Mouse (Mus musculus): ENCODE results near the gene Nek4.

Gene Nek4

DNA sequence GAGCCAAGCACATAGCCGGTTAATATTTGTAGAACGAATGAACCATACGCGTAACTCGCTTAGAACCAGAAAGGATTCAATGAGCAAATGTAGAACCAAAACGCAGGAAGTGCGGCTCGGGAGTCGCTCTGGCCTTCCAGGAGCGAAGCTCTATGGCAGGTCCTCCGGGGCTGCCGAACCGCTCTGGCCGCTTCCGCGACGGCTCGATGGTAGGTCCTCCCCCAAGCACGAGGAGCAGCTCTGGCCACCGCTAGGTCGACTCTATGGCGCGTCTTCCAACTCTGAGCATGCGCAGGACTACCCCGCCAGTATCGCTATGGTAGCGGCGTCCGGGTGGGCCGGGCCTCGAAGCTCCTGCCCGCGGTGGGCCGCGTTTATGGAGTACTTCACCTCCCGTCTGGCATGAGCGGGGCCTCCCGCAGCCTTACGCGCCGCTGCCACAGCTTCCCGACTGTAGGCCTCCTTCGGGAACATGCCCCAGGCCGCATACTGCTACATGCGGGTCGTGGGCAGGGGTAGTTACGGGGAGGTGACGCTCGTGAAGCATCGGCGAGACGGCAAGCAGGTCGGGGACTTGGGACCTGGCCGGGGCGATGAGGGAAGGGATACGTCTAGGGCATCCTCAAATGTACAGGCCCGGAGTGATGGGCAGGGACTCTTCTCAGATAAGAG, at the start of gene Nek4:
Gene Nek4, plus strand, starts transcription at position 224 of the 672 bp plus-strand sequence.
- in situ Hi-C loops (cut with MboI; ENCODE audit: low sequenced_read_pairs), result no loop called here

DNA sequence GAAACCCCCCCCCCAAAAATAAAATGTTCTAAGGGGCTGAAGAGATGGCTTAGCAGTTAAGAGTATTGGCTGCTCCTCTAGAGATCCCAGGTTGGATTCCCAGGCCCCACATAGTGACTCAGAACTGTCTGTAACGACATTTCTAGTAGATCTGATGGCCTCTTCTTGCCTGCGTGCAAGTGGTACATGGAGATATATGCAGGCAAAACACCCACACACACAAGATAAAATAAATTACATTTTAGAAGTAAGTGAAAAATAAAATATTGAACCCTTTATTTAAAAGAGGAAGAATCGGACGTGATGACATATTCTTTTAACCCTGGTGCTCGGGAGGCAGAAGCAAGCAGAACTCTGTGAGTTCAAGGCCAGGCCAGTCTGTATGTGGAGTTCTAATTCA, 48.5 kb upstream of the Nek4 start:
- in situ Hi-C loops (cut with MboI; ENCODE audit: low sequenced_read_pairs), result no loop called here

DNA sequence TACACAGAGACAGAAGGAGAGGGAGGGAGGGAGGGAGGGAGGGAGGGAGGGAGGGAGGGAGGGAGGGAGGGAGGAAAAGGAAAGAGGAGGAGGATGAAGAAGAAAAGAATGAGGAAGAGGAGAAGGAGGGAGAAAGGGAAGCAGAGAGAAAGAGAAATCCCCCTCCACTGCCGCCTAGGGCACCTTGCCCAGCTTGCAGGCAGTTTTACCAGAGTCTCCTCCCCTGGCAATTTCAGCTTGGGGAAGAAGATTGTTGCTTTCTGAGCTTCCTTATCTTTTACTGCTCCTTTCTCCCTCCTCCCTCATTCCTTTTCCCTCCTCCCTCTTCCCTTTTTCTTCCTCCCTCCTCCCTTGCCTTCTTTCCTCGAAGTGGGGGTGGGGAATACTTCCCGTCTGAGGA, 48.1 kb upstream of the Nek4 start:
- in situ Hi-C loops (cut with MboI; ENCODE audit: low sequenced_read_pairs), result no loop called here

DNA sequence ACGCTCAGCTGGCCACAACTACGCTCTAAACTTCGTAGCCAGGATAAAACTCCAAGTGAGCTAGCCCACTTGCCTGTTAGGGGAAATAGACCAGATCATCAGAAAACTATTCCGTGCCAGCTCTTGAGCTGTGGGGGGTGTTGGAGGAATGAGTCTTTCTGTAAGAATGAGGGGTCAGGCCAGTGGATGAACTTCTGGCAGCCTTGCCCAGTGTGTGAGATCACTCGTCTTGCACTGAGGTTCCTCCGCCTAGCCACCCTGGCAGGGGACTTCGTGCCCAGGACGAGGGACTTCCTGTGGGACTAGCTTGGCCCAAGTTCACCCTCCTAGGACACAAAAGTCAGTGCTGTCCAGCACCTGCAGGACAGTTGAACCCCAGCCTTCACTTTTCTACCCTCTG, 46.9 kb upstream of the Nek4 start:
- in situ Hi-C loops (cut with MboI; ENCODE audit: low sequenced_read_pairs), result no loop called here

DNA sequence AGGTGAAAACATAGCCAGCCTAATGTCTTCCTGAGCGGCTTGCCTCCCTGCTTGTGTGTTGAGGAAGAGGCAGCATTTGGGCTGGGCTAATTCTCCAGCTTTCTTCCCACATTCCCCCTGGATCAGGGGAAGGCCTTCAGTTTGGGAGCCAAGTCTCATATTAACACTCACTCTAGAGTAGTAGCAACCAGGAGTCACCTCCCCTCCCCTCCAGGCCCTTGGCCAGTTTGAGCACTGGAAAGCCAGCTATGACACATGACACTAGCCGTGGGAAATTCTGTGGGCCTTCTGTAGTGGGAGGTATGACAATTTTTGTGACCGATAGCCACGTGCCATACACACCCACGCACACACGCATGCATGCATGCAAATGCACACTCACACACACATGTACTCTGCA, 45.2 kb upstream of the Nek4 start:
- in situ Hi-C loops (cut with MboI; ENCODE audit: low sequenced_read_pairs), result no loop called here

DNA sequence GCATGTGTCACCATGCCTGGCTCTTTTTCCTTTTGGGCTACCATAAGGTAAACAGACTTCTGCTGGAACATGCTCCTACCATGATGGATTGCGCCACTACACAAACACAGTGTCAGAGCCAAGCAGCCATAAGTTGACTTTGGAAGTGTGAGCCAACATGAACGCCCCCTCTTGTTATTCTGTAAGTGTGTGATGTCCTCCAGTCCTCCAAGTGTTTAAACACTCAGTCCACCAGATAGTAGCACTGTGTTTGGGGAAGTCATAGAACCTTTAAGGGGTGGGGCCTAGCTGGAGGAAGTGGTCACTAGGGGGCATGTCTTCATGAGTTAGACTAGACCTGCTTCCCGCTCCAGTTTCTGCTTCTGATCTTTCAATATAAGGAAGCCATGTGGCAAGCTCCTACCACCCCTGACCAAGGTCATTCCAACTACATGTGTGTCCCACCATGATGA, 43.3 kb upstream of the Nek4 start:
- in situ Hi-C loops (cut with MboI; ENCODE audit: low sequenced_read_pairs), result no loop called here

DNA sequence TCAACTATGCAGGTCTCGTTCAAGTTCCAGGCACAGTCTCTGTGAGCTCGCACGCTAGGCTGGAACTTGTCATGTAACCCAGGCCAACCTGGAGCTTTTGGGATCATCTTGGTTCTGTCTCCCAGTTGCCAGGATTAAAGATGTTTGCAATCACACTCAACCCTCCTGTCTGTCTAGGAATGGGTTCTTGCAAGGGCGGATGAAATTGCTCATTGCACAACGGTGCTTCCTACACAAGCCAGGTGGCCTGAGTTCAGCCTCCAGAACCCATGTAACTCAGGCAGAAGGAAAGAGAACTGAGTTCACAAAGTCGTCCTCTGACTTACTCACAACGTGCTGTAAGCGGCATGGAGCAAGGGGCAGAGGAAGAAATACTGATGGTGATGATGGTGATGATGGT, 40.0 kb upstream of the Nek4 start:
- in situ Hi-C loops (cut with MboI; ENCODE audit: low sequenced_read_pairs), result no loop called here

DNA sequence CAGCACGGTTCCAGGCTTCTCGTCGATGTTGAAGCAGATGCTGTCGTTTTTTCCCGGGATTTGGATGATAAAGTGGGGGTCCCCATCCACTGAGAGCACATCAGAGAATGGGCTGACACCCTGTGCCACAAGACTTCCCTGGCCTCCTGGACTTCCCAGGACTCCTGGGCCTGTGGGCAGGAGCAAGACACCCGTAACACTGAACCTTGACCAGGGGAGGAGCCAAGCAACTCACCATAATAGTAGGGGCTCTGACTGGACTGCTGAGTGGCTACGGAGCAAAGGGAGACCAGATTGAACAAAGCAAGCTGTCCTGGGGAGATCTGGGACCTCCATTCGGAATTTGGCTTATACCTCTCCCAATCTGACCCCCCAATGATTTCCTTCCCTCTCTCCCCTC, 38.5 kb upstream of the Nek4 start:
- in situ Hi-C loops (cut with MboI; ENCODE audit: low sequenced_read_pairs), result no loop called here

DNA sequence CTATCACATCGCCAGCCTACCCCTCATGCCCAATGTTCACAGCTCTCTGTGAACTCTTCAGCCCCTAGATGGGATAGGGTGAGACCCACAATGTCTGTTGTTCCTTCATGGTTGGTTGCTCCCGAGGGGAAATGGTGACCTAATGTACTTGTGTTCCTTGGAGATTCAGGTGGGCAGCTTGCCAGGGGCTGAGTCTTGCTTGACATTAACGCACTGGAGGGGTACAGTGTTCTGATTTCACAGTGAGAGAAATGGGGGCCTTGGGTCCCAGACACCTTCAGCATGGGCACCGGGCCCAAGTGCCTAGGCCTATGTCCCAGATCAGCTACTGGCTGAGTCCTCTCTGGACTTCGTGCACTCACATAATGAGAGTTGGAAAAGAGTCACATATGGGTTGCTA, 37.8 kb upstream of the Nek4 start:
- in situ Hi-C loops (cut with MboI; ENCODE audit: low sequenced_read_pairs), result no loop called here

DNA sequence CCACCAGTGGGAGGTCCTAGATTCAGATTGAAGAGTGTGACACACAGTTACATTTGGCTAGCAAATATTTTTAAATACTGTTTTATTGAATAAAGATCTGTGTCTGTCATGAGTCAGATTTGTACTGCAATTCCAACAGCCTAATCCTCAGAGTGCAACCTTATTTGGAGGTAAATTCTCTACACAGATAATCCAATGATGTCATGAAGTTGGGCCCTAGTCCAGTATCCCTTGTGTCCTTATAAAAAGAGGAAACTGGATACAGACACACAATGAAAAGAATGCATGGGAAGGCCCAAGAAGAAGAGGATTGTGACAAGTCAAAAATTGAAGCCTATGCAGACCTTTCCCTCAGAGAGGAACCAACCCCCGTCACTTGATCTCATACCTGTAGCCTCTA, 34.7 kb upstream of the Nek4 start:
- in situ Hi-C loops (cut with MboI; ENCODE audit: low sequenced_read_pairs), result no loop called here

DNA sequence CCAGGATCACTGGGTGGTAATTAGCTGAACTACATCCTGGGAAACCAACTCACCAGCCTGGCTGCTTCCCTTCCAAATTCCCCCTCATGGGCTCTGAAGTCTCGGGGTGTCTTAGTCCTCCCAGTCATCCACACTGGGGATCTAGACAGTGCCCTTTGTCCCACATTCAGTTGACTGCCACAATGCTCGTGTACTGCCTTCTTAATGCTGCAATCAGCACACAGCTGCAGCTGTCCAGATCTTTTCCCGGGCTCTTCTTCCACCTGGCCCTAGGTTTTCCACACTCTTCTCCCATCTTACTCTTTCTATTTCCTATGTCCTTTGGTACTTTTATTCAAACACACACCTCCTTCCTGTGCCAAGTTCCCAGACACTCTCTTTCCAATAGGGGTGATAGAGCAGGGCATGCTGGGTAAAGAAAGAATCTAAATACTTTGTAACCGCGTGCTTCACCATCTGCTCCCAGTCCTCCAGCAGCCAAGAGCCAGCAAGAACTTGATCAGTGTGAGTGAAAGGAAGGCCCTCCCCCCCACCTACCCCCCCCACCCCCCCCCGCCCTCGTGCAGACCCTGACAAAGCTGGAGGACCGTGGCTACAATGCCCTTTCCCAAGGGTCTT, 29.0 kb upstream of the Nek4 start:
- in situ Hi-C loops (cut with MboI; ENCODE audit: low sequenced_read_pairs), result no loop called here

DNA sequence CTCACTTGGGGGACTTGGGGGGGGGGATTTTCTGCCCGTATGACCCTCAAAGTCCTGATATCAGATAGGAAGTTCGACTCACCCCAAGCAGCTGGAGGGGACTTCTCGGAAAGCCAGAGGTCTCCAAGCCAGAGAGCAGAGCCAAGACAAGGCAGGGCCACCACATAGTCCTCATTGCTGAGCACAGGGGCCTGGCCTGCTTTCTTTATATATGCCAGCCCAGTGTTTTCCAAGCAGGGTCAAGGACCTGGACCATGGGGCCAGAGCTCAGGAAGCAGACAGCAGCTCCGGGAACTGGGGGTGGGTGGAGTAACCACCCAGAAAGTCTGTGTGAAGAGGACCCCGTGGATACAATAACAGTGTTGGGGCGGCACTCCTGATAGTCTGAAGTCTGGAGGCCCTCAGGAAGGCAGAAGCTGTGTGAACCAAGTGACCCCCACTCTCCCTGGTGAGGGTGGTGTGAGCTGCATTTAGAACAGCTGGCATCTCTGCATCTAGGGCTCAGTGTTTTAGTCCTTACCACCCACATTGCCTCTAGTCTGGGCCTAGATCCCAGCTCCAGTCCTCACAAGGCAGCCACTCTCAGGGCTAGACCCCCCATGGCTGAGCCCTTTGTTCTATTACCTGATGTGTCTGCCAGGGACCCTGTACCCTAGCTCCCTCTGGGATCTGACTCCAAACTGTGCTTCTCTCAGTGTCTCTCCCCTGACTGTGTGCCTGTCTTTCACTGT, 27.6 kb upstream of the Nek4 start, which contains the start of gene Itih3:
Gene Itih3, minus strand, starts transcription at position 386 of the 731 bp plus-strand sequence.
- in situ Hi-C loops (cut with MboI; ENCODE audit: low sequenced_read_pairs), result no loop called here

DNA sequence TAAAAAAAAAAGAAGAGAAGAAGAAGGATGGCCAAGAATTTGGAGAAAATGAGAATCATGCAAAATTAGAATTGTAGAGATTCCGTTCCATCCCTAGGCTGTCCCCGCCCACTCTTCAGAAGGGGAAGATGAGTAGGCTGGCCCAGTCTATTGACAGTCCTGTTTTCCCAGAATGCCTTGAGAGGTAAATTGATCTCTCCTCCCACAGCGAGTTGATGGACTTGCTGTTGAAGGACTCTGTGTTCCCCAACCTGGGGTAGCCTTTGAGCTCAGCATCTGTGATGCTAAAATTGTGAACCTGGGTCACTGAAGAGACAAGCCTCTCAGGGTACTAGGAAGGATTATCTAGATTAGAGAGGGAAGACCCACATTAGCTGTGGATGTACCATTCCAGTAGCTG, 25.7 kb upstream of the Nek4 start:
- in situ Hi-C loops (cut with MboI; ENCODE audit: low sequenced_read_pairs), result no loop called here

DNA sequence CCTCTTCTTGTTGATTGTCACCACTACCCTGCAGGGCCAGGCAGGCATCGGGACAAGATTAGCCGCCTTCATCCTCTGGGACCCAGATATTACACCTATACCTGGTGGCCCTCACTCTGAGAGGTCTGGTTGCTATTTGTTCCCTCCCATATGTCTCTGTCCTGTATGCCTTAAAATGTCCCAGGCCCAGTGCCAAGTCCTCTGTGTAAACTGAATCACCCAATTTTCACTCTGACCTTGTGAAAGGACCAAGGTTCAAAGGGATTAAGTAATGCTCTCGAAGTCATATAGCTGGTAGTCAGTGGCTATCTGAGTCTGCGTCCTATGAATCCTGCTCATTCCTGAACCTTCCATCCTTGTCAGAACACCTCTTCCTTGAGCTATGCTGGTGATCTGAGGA, 20.8 kb upstream of the Nek4 start:
- in situ Hi-C loops (cut with MboI; ENCODE audit: low sequenced_read_pairs), result no loop called here

DNA sequence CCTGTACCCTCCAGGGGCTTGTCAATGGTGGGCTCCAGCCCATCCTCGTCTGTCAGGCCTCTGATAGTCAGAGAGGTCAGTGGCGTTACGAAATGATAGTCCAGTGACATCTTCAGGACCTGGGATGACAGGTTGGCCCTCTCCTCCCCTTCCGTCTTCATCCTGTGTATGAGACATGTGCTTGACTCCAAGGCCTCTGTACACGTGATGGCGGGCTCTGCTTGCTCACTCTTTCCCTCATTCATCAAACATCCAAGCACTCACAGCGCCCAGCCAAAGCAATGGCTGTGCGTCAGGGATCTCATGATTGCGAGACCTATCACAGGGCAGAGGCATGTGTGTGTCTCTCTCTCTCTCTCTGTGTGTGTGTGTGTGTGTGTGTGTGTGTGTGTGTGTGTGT, 17.8 kb upstream of the Nek4 start:
- in situ Hi-C loops (cut with MboI; ENCODE audit: low sequenced_read_pairs), result no loop called here

DNA sequence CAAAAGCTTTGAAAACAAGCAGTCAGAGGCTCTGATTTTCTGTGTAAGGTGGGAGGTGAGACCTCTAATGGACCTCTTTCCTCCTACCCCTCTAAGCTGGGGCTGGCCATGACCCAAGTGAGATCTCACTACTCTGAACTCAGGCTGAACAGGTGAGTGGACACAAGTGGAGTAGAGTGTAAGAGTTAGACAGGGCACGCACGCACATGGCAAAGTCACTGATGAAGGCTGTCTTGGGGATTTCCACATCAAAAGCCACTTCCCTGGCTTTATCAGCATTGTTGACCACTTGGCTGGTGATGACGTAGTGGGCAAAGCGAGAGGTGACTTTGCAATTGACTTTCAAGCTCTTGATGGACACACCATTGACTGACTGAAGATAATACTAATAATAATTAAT, 8.9 kb upstream of the Nek4 start:
- in situ Hi-C loops (cut with MboI; ENCODE audit: low sequenced_read_pairs), result no loop called here

DNA sequence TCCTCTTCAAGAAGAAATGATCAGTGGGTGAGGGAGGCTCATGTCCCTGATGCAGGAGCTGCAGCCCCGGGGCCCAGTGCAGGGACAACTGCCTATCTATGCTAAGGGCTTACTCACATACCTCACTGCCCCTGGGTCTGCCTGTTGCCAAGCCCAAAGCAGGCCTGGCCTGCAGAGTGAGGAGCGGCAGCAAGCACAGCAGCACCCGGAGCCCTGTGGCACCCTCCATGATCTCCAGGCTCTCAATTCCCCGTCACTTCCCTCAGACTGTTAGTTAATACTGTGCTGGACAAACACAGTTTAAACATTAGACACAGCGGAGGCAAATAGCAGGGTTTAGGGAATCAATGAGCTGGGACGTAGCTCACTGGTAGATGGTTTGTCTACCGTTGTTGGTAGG, 8.1 kb upstream of the Nek4 start, which contains the start of gene Itih1:
Gene Itih1, minus strand, starts transcription at position 252 of the 400 bp plus-strand sequence.
- in situ Hi-C loops (cut with MboI; ENCODE audit: low sequenced_read_pairs), result no loop called here

DNA sequence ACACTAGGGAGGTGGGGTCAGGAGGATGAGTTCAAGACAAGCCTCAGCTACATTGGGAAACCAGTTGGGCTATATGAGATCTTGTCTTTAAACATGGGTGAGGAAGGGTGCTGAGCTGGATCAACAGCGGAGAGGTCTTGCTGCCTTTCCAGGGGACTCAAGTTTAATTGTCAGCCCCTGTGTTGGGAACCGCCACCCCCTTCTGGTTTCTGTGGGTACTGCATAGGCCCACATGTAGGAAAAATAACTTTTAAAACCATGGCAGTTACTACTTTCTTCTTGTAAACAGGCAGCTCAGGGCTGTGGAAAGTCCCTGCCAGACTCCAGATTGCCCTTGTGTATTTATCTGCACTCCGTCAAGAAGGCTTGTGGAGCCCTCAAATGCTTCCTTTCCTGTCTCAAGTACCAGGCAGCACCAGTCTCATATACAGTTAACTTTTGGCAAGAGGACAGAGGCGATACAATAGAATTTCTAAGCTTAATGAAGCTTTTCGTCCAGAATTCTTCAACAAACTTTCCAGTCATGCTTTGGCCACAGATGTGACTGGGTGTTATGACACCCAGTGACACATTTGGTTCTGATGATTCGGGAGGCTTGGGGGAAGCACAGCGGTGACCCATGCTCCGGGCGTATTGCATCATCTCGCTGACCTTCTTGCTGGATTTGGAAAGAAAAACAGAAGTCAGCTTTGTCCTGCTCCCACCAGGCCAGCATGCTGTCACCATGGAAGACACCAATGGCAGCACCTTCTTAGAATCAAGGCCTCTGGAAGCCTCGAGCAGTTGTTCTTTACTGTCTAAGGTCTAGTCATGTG, 7.1 kb upstream of the Nek4 start:
- in situ Hi-C loops (cut with MboI; ENCODE audit: low sequenced_read_pairs), result no loop called here

DNA sequence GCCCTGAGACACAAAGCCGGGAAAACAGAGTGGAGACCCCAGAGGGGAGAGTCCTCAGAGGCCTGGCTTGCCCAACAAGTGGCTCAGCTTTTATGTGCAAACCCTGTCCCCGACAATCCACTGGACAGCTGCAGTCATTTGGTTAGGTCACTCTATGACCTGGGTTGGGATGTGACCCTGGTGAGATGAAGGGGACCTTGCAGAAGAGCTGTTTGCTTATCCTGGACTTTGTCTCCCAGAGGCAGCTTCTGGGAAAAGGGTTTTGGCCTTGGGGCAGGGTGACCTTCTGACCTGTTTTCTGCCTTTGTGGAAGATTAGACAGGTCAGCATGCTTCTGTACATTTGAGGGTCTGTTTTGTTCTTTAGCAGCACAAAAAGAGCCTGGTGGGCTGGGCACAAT, 6.4 kb upstream of the Nek4 start:
- in situ Hi-C loops (cut with MboI; ENCODE audit: low sequenced_read_pairs), result no loop called here

DNA sequence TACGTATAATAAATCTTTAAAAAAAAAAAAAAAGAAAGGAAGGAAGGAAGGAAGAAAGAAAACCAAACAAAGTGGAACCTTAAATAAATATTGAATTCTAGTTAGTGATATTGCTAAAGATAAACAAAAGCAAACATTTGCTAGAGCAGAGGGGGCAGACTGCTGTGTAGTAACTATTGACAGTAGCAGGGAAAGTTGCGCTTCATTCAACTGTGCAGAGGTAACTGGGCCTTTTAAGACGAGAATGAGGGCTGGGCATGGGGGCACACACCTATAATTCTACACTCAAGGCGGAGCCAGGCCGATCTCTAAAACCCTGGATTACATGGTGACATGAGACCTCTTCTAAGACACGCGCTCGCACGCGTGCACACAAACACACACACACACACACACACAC, 1.2 kb upstream of the Nek4 start:
- in situ Hi-C loops (cut with MboI; ENCODE audit: low sequenced_read_pairs), result no loop called here

DNA sequence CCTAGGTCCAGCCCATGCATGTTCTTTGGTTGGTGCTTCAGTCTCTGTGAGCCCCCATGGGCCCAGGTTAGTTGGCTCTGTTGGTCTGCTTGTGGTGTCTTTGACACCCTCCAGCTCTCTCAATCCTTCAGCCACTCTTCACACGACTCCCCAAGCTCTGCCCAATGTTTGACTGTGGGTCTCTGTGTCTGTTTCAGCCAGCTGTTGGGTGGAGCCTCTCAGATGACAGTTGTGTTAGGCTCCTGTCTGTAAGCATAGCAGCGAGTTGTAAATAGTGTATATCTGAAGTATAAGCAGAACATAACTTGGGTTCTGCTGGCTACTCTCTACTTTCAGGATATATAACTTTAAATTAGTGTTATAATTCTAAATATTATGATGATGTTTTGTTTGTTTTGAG, 7.3 kb downstream of the Nek4 start:
- in situ Hi-C loops (cut with MboI; ENCODE audit: low sequenced_read_pairs), result no loop called here

Measured in CH12F3 (cell line).